Mouse (Mus musculus): ENCODE data around the gene Ttc4. TPM values are rescaled to one million over a fixed set of nuclear protein-coding genes. Genes with fewer than 3 reads are reported as not detected.
A peak's percentile ranks its signal among the peaks of the same experiment; 100 is the strongest.

Gene Ttc4
- total and polyA plus RNA-seq, 3 experiments: 21.2 to 28.6 (median 27.5) TPM

- peak; percentile 57 for DNase-seq
Observed at GRCm38 (mm10) chr4:106614180-106614797, 64.5 kb downstream of the Ttc4 start.

- DNase-seq: peak; percentile 85
Observed at GRCm38 (mm10) chr4:106613560-106613959, 65.2 kb downstream of the Ttc4 start.

GRCm38 (mm10) chr4:106613105-106613504, 65.6 kb downstream of the Ttc4 start:
- no peak for DNase-seq

Other genes with a start within 250 kb of the Ttc4 start
- under 1 TPM in 1 of 2 experiments, not detected in 1; 0.12 TPM for gene Pcsk9, start 214.6 kb downstream of the Ttc4 start, total RNA-seq (2021)
- gene Pcsk9, start 214.6 kb downstream of the Ttc4 start, polyA plus RNA-seq (2012; rRNA removed): 0.23 and 0.31 TPM in 2 replicates
- not detected for gene Bsnd, start 186.7 kb downstream of the Ttc4 start, total RNA-seq (2021)
- gene Bsnd, start 186.7 kb downstream of the Ttc4 start, polyA plus RNA-seq (2012; rRNA removed): 0.07 and 0.08 TPM in 2 replicates
- gene Dhcr24, start 117.9 kb downstream of the Ttc4 start, total RNA-seq (2021): 100 to 1,000 TPM in 1 of 2 experiments, 10 to 100 TPM in 1; 86.6 to 366 TPM
- 253 and 508 TPM in 2 replicates for gene Dhcr24, start 117.9 kb downstream of the Ttc4 start, polyA plus RNA-seq (2012; rRNA removed)
- gene Lexm, start 61.7 kb downstream of the Ttc4 start, total RNA-seq (2021): not detected
- gene Lexm, start 61.7 kb downstream of the Ttc4 start, polyA plus RNA-seq (2012; rRNA removed): not detected in 2 replicates
- under 1 TPM in 1 of 2 experiments, not detected in 1; 0.12 TPM for gene Ttc22, start 56.5 kb downstream of the Ttc4 start, total RNA-seq (2021)
- gene Ttc22, start 56.5 kb downstream of the Ttc4 start, polyA plus RNA-seq (2012; rRNA removed): 0.04 TPM in 1 of 2 replicates, not detected in the other
- gene Pars2, start 27.9 kb downstream of the Ttc4 start, total RNA-seq (2021): 1 to 10 TPM; 3.6 to 8.9 TPM
- gene Pars2, start 27.9 kb downstream of the Ttc4 start, polyA plus RNA-seq (2012; rRNA removed): 5.2 and 10.3 TPM in 2 replicates
- gene Mroh7, start 52.0 kb upstream of the Ttc4 start, total RNA-seq (2021): 1 to 10 TPM in 1 of 2 experiments, under 1 TPM in 1; 0.83 to 1.4 TPM
- gene Mroh7, start 52.0 kb upstream of the Ttc4 start, polyA plus RNA-seq (2012; rRNA removed): 3.1 and 5.1 TPM in 2 replicates
- under 1 TPM; 0.23 to 0.45 TPM for gene Fam151a, start 54.9 kb upstream of the Ttc4 start, total RNA-seq (2021)
- gene Fam151a, start 54.9 kb upstream of the Ttc4 start, polyA plus RNA-seq (2012; rRNA removed): 0.18 TPM in 1 of 2 replicates, not detected in the other
- gene Acot11, start 126.1 kb upstream of the Ttc4 start, total RNA-seq (2021): 10 to 100 TPM; 46.7 to 84.2 TPM
- 21.2 and 23.2 TPM in 2 replicates for gene Acot11, start 126.1 kb upstream of the Ttc4 start, polyA plus RNA-seq (2012; rRNA removed)
- 10 to 100 TPM; 73.9 to 88.5 TPM for gene Ssbp3, start 231.8 kb upstream of the Ttc4 start, total RNA-seq (2021)
- 54.3 and 85.0 TPM in 2 replicates for gene Ssbp3, start 231.8 kb upstream of the Ttc4 start, polyA plus RNA-seq (2012; rRNA removed)